Mouse (Mus musculus) lung, adult 2 months (tissue): ENCODE results near the gene Ffar3. TPM values are rescaled to one million over a fixed set of nuclear protein-coding genes. Genes with fewer than 3 reads are reported as not detected.

Source experiments
- DNase-seq: peaks from one replicate; pipeline ENCODE4 v3.0.0; 2022
- H3K4me1 ChIP-seq: fragments of 200-500 bp; 2 replicates; pipeline ENCODE4 v1.6.1; 2011; ENCODE audit warnings: low read length; ENCODE audit not compliant: control insufficient read depth, insufficient read depth
- H3K4me3 ChIP-seq: fragments of 200-500 bp; replicated peaks from 2 replicates; pipeline ENCODE3; 2011; ENCODE audit warnings: low read depth, mild to moderate bottlenecking, control low read depth, low read length; ENCODE audit errors: extremely low read depth
- CTCF ChIP-seq: fragments of 200-500 bp; IDR thresholded peaks from 2 replicates; pipeline ENCODE4 v1.5.1; 2011; ENCODE audit warnings: mild to moderate bottlenecking, low read length, control low read depth; ENCODE audit not compliant: insufficient read depth
- POLR2A ChIP-seq: fragments of 200-500 bp; IDR thresholded peaks from 2 replicates; pipeline ENCODE4 v1.6.1; 2011; ENCODE audit warnings: low read depth, mild to moderate bottlenecking, control low read depth, low read length, borderline replicate concordance; ENCODE audit errors: extremely low read depth
- WGBS: fragments of 180-500 bp; shearing (Covaris S2); methylation state at CpG from one replicate; pipeline ENCODE4 v1.1.7; 2018; 5-methylcytosine and 5-hydroxymethylcytosine counted together
- polyA plus RNA-seq: library from polyadenylated mRNA; depleted of rRNA; stranded (reverse); fragments of >200 nt; gene quantifications from 2 replicates; pipeline ENCODE4 v1.2.3, GENCODE M21; 2012

Gene Ffar3
- polyA plus RNA-seq, 1 experiment = not detected

- Histone ChIP-seq H3K4me3 (peak overlapping the region; percentile 37), H3K4me1 (no peaks in the 10 kb centered on the region)
- no peak for DNase-seq
- TF ChIP-seq POLR2A (no peak), CTCF (no peak)
- WGBS = 64% methylated on average over 6 of the region's 6 CpGs
Observed at GRCm38 (mm10) chr7:30878950-30879349, 23.0 kb upstream of the Ffar3 start.

GRCm38 (mm10) chr7:30873083-30873482 is 17.1 kb upstream of the Ffar3 start:
- 20% methylated on average over 15 of the region's 15 CpGs for WGBS
- peak; percentile 70 for DNase-seq
- Histone ChIP-seq H3K4me1 (peaks cover 2% of the 10 kb centered on the region; the same call in 1 of the 2 replicates), H3K4me3 (no peak overlapping the region)
- TF ChIP-seq CTCF (peak; percentile 55), POLR2A (no peak)

- DNase-seq = no peak
- Histone ChIP-seq H3K4me3 (no peak overlapping the region), H3K4me1 (no peaks in the 10 kb centered on the region)
- no peak for TF ChIP-seq CTCF
- TF ChIP-seq POLR2A = no peak
- 50% methylated on average over 8 of the region's 8 CpGs for WGBS
Observed at GRCm38 (mm10) chr7:30863386-30863785, 7.4 kb upstream of the Ffar3 start.

- no peak within 1 kb of the TSS for H3K4me3 ChIP-seq
- 83% methylated on average over 12 of the region's 12 CpGs for WGBS
- H3K4me1 ChIP-seq = no peaks in the 10 kb centered on the region
- DNase-seq = no peak
- TF ChIP-seq CTCF (no peak), POLR2A (no peak)
Observed at GRCm38 (mm10) chr7:30861464-30861863, 5.5 kb upstream of the Ffar3 start, which contains the start of gene Ffar1. Gene Ffar1 (minus strand): TSS chr7:30861564.

- H3K4me3 ChIP-seq = no peak overlapping the region
- 7% methylated on average over 16 of the region's 16 CpGs for WGBS
- no peaks in the 10 kb centered on the region for H3K4me1 ChIP-seq
- TF ChIP-seq POLR2A (no peak), CTCF (peak; percentile 83)
- DNase-seq = peak; percentile 13
Observed at GRCm38 (mm10) chr7:30859635-30860402, 3.8 kb upstream of the Ffar3 start.

GRCm38 (mm10) chr7:30859290-30859634 is 3.3 kb upstream of the Ffar3 start:
- TF ChIP-seq POLR2A (no peak), CTCF (peak; percentile 73)
- peak; percentile 64 for DNase-seq
- Histone ChIP-seq H3K4me3 (no peak overlapping the region), H3K4me1 (no peaks in the 10 kb centered on the region)

GRCm38 (mm10) chr7:30857746-30858145 is 1.8 kb upstream of the Ffar3 start:
- H3K4me1 ChIP-seq = no peaks in the 10 kb centered on the region
- TF ChIP-seq POLR2A (no peak), CTCF (no peak)
- DNase-seq = no peak
- 65% methylated on average over 1 of the region's 1 CpGs for WGBS
- H3K4me3 ChIP-seq = no peak overlapping the region

GRCm38 (mm10) chr7:30851421-30851820 is 4.6 kb downstream of the Ffar3 start:
- no peak overlapping the region for H3K4me3 ChIP-seq
- DNase-seq = no peak
- 82% methylated on average over 1 of the region's 1 CpGs for WGBS
- H3K4me1 ChIP-seq = no peaks in the 10 kb centered on the region
- TF ChIP-seq CTCF (no peak), POLR2A (no peak)

GRCm38 (mm10) chr7:30847934-30848333 is 8.0 kb downstream of the Ffar3 start:
- no peak for TF ChIP-seq POLR2A
- TF ChIP-seq CTCF = no peak
- H3K4me1 ChIP-seq = no peaks in the 10 kb centered on the region
- whole genome bisulfite sequencing = 66% methylated on average over 6 of the region's 6 CpGs

GRCm38 (mm10) chr7:30847386-30847785 is 8.6 kb downstream of the Ffar3 start:
- TF ChIP-seq CTCF (no peak), POLR2A (no peak)
- H3K4me3 ChIP-seq = no peak overlapping the region
- WGBS = 64% methylated on average over 5 of the region's 5 CpGs
- DNase-seq = no peak
- H3K4me1 ChIP-seq = no peaks in the 10 kb centered on the region

More at GRCm38 (mm10) chr7:30847934-30848333, 8.0 kb downstream of the Ffar3 start:
- H3K4me3 ChIP-seq = no peak overlapping the region
- no peak for DNase-seq
